Mouse (Mus musculus) myocyte (in vitro differentiated cells): Measurements from ENCODE around the gene Farp2. TPM values are rescaled to one million over a fixed set of nuclear protein-coding genes. Genes with fewer than 3 reads are reported as not detected.
A peak's percentile ranks its signal among the peaks of the same experiment; 100 is the strongest.

Experiments used
- H3K27me3 ChIP-seq: one replicate; pipeline ENCODE4 v1.6.1; 2011; ENCODE audit not compliant: control insufficient read depth, insufficient read depth, insufficient read length
- H3K36me3 ChIP-seq: one replicate; pipeline ENCODE4 v1.6.1; 2011; ENCODE audit not compliant: control insufficient read depth, insufficient read depth
- H3K4me2 ChIP-seq: one replicate; pipeline ENCODE4 v1.6.1; 2011; ENCODE audit warnings: low read depth, control low read depth
- H3K4me3 ChIP-seq: one replicate; pipeline ENCODE4 v1.5.1; 2011; ENCODE audit warnings: mild to moderate bottlenecking, control low read depth, moderate library complexity
- H3K79me2 ChIP-seq: one replicate; pipeline ENCODE4 v1.6.1; 2011; ENCODE audit not compliant: control insufficient read depth, insufficient read depth
- H3ac ChIP-seq: one replicate; pipeline ENCODE4 v1.6.1; 2011; ENCODE audit not compliant: control insufficient read depth, insufficient read length
- CEBPB ChIP-seq: IDR thresholded peaks from 2 replicates; pipeline ENCODE4 v1.6.1; 2011; ENCODE audit warnings: mild to moderate bottlenecking, moderate library complexity; ENCODE audit not compliant: poor library complexity, insufficient read depth, severe bottlenecking
- E2F4 ChIP-seq: IDR thresholded peaks from one replicate; pipeline ENCODE4 v1.6.1; 2011; ENCODE audit warnings: mild to moderate bottlenecking, control low read depth, moderate library complexity; ENCODE audit not compliant: insufficient read depth
- MAX ChIP-seq: IDR thresholded peaks from one replicate; pipeline ENCODE4 v1.6.1; 2011; ENCODE audit warnings: low read depth, mild to moderate bottlenecking, control low read depth
- MYOD1 ChIP-seq, 3 experiments: IDR thresholded peaks; one replicate each; pipeline ENCODE4 v1.6.1; 2011; ENCODE audit warnings: control low read depth in 2 of 3, low read depth in 2 of 3, mild to moderate bottlenecking in 2 of 3, moderate library complexity in 1 of 3; ENCODE audit not compliant: insufficient read length in 2 of 3, control insufficient read depth in 1 of 3
- MYOG ChIP-seq, 3 experiments: IDR thresholded peaks; one replicate each; pipeline ENCODE4 v1.6.1; 2011; ENCODE audit warnings: control low read depth in 2 of 3, low read depth in 2 of 3, mild to moderate bottlenecking in 2 of 3; ENCODE audit not compliant: insufficient read length in 2 of 3, control insufficient read depth in 1 of 3, insufficient read depth in 1 of 3
- POLR2A ChIP-seq: IDR thresholded peaks from one replicate; pipeline ENCODE4 v1.6.1; 2011; ENCODE audit warnings: low read depth, mild to moderate bottlenecking, control low read depth, moderate library complexity; ENCODE audit not compliant: insufficient read length
- POLR2AphosphoS2 ChIP-seq: IDR thresholded peaks from one replicate; pipeline ENCODE4 v1.6.1; 2011; ENCODE audit warnings: low read depth, control low read depth; ENCODE audit not compliant: insufficient read length
- REST ChIP-seq: IDR thresholded peaks from one replicate; pipeline ENCODE4 v1.6.1; 2011; ENCODE audit warnings: mild to moderate bottlenecking, control low read depth, moderate library complexity; ENCODE audit not compliant: insufficient read depth, insufficient read length
- SRF ChIP-seq: IDR thresholded peaks from one replicate; pipeline ENCODE4 v1.6.1; 2011; ENCODE audit warnings: low read depth; ENCODE audit not compliant: control insufficient read depth, insufficient read length
- TCF12 ChIP-seq: IDR thresholded peaks from one replicate; pipeline ENCODE4 v1.6.1; 2011; ENCODE audit warnings: mild to moderate bottlenecking, control low read depth; ENCODE audit not compliant: poor library complexity, insufficient read depth, severe bottlenecking
- TCF3 ChIP-seq: IDR thresholded peaks from one replicate; pipeline ENCODE4 v1.6.1; 2011; ENCODE audit warnings: low read depth, control low read depth; ENCODE audit not compliant: insufficient read length
- USF1 ChIP-seq: IDR thresholded peaks from one replicate; pipeline ENCODE4 v1.6.1; 2011; ENCODE audit warnings: low read depth, mild to moderate bottlenecking, control low read depth, moderate library complexity
- polyA plus RNA-seq: library from polyadenylated mRNA; unstranded; fragments of >200 nt; fragmentation: generic; extraction: Trizol; gene quantifications from one replicate; pipeline ENCODE4 v1.2.1, GENCODE M21; 2012; ENCODE audit warnings: missing spikeins

The Farp2 gene
- polyA plus RNA-seq, 1 experiment, result 3.1 TPM

- Histone ChIP-seq H3K4me3 (no peak overlapping the region), H3K36me3 (peaks cover 18% of the 10 kb centered on the region), H3ac (no peak overlapping the region), H3K4me2 (peak overlapping the region; percentile 78), H3K27me3 (no peaks in the 10 kb centered on the region), H3K79me2 (peaks cover 50% of the 10 kb centered on the region)
- TF ChIP-seq TCF3 (no peak), REST (no peak), E2F4 (no peak), CEBPB (no peak), MAX (no peak), MYOG (IDR thresholded peaks at IDR 0.05; ENCODE audit: control insufficient read depth in 1 of 3, insufficient read depth in 1 of 3, insufficient read length in 2 of 3, low read depth in 2 of 3) (no peak), MYOD1 (IDR thresholded peaks at IDR 0.05; ENCODE audit: control insufficient read depth in 1 of 3, insufficient read length in 2 of 3, low read depth in 2 of 3) (no peak), TCF12 (no peak), POLR2A (no peak), POLR2AphosphoS2 (no peak), USF1 (no peak)
Measured at GRCm38 (mm10) chr1:93632723-93633122, 120.8 kb downstream of the Farp2 start.

- TF ChIP-seq TCF12 (peak; percentile 82), POLR2A (no peak), CEBPB (no peak), TCF3 (peak; percentile 66), MYOG (IDR thresholded peaks at IDR 0.05; ENCODE audit: control insufficient read depth in 1 of 3, insufficient read depth in 1 of 3, insufficient read length in 2 of 3, low read depth in 2 of 3) (peak; percentile 70 to 94 (median 93)), SRF (no peak), E2F4 (no peak), POLR2AphosphoS2 (no peak), USF1 (no peak), MYOD1 (IDR thresholded peaks at IDR 0.05; ENCODE audit: control insufficient read depth in 1 of 3, insufficient read length in 2 of 3, low read depth in 2 of 3) (peak; percentile 85 to 91 (median 89)), MAX (no peak), REST (no peak)
- Histone ChIP-seq H3K27me3 (no peaks in the 10 kb centered on the region), H3K79me2 (peaks cover 46% of the 10 kb centered on the region), H3ac (peak overlapping the region; percentile 51), H3K36me3 (peaks cover 5% of the 10 kb centered on the region), H3K4me2 (peak overlapping the region; percentile 78), H3K4me3 (peak overlapping the region; percentile 68)
Measured at GRCm38 (mm10) chr1:93634481-93634891, 122.6 kb downstream of the Farp2 start.

- Histone ChIP-seq H3K4me3 (peak overlapping the region; percentile 68), H3K36me3 (peaks cover under 1% of the 10 kb centered on the region), H3K4me2 (peak overlapping the region; percentile 78), H3K27me3 (no peaks in the 10 kb centered on the region), H3K79me2 (peaks cover 42% of the 10 kb centered on the region), H3ac (peak overlapping the region; percentile 51)
- TF ChIP-seq MYOG (IDR thresholded peaks at IDR 0.05; ENCODE audit: control insufficient read depth in 1 of 3, insufficient read depth in 1 of 3, insufficient read length in 2 of 3, low read depth in 2 of 3), result peak in 1 of 3 experiments; percentile 35
- no peak for TF ChIP-seq TCF3
- TF ChIP-seq POLR2A, result peak; percentile 15
- no peak for TF ChIP-seq CEBPB
- peak in 1 of 3 experiments; percentile 45 for TF ChIP-seq MYOD1 (IDR thresholded peaks at IDR 0.05; ENCODE audit: control insufficient read depth in 1 of 3, insufficient read length in 2 of 3, low read depth in 2 of 3)
Measured at GRCm38 (mm10) chr1:93635091-93635579, 123.3 kb downstream of the Farp2 start.

- Histone ChIP-seq H3K79me2 (peaks cover 36% of the 10 kb centered on the region), H3K4me2 (peak overlapping the region; percentile 96), H3K27me3 (no peaks in the 10 kb centered on the region), H3ac (peak overlapping the region; percentile 51), H3K4me3 (peak overlapping the region; percentile 68), H3K36me3 (no peaks in the 10 kb centered on the region)
- TF ChIP-seq MAX, result no peak
- peak; percentile 97 for TF ChIP-seq CEBPB
- no peak for TF ChIP-seq USF1
- no peak for TF ChIP-seq TCF12
- peak; percentile 80 for TF ChIP-seq POLR2AphosphoS2
- TF ChIP-seq POLR2A, result peak; percentile 72
- peak in 1 of 3 experiments; percentile 50 for TF ChIP-seq MYOG (IDR thresholded peaks at IDR 0.05; ENCODE audit: control insufficient read depth in 1 of 3, insufficient read depth in 1 of 3, insufficient read length in 2 of 3, low read depth in 2 of 3)
- TF ChIP-seq SRF, result peak; percentile 63
- no peak for TF ChIP-seq TCF3
- TF ChIP-seq MYOD1 (IDR thresholded peaks at IDR 0.05; ENCODE audit: control insufficient read depth in 1 of 3, insufficient read length in 2 of 3, low read depth in 2 of 3), result peak in 1 of 3 experiments; percentile 21
- no peak for TF ChIP-seq E2F4
- TF ChIP-seq REST, result no peak
Measured at GRCm38 (mm10) chr1:93635580-93636192, 123.8 kb downstream of the Farp2 start.
